ENCODE assay signal across 8 mouse cellular contexts in genomic region chr15:96285323-96286014, GRCm38 (mm10). TPM values are rescaled to one million over a fixed set of nuclear protein-coding genes. Genes with fewer than 3 reads are reported as not detected.
DNase-seq lines count a peak whose midpoint lies in the region; ATAC-seq and TF ChIP-seq lines count a peak whose summit lies in the region.

No protein-coding gene starts in this region.

- H3K27ac ChIP-seq in bone marrow, adult 2 months (ENCODE audit: control insufficient read depth, insufficient read depth, low read depth, low read length, poor library complexity): peak overlapping the region; percentile 100
- H3K27ac ChIP-seq in embryonic facial prominence, embryonic 14.5 days (replicated peaks; ENCODE audit: low read depth, low read length): peak overlapping the region; percentile 100
- peak overlapping the region; percentile 100 for H3K27ac ChIP-seq in limb, embryonic 13.5 days
- peak overlapping the region; percentile 100 for H3K27ac ChIP-seq in midbrain, embryonic 15.5 days

- no peaks in the 10 kb centered on the region for H3K27me3 ChIP-seq in embryonic facial prominence, embryonic 14.5 days (replicated peaks; ENCODE audit: control insufficient read depth, insufficient read depth, low read length)
- H3K27me3 ChIP-seq in limb, embryonic 13.5 days: no peaks in the 10 kb centered on the region
- H3K27me3 ChIP-seq in midbrain, embryonic 15.5 days (replicated peaks): no peaks in the 10 kb centered on the region

- peaks cover 14% of the 10 kb centered on the region for H3K36me3 ChIP-seq in embryonic facial prominence, embryonic 14.5 days (ENCODE audit: control insufficient read depth, insufficient read depth, low read length)
- peaks cover 11% of the 10 kb centered on the region for H3K36me3 ChIP-seq in limb, embryonic 13.5 days
- H3K36me3 ChIP-seq in midbrain, embryonic 15.5 days (replicated peaks): no peaks in the 10 kb centered on the region

- TF ChIP-seq CTCF in bone marrow, adult 2 months (IDR thresholded peaks at IDR 0.05; ENCODE audit: control insufficient read depth, insufficient read depth, low read length): no peak

- ATAC-seq in embryonic facial prominence, embryonic 14.5 days (ENCODE audit: low read depth): peak; percentile 84
- peak; percentile 82 for ATAC-seq in limb, embryonic 13.5 days (ENCODE audit: low FRiP score, low read depth)
- peak; percentile 82 for ATAC-seq in midbrain, embryonic 15.5 days (replicated peaks)

- H3K9me3 ChIP-seq in embryonic facial prominence, embryonic 14.5 days (ENCODE audit: control insufficient read depth, low read length): no peaks in the 10 kb centered on the region
- peaks cover 6% of the 10 kb centered on the region for H3K9me3 ChIP-seq in limb, embryonic 13.5 days
- no peaks in the 10 kb centered on the region for H3K9me3 ChIP-seq in midbrain, embryonic 15.5 days

- DNase-seq in A20 (ENCODE audit: low read depth, low spot score): peak; percentile 93
- peak; percentile 96 for DNase-seq in embryonic facial prominence, embryonic 14.5 days (ENCODE audit: low spot score)
- DNase-seq in heart, adult 8-10 months (ENCODE audit: low spot score): peak; percentile 89
- DNase-seq in kidney, adult 8-10 months: peak; percentile 86 to 92
- DNase-seq in spleen, adult 18-20 months: peak; percentile 78 to 79

- peak overlapping the region; percentile 99 for H3K9ac ChIP-seq in embryonic facial prominence, embryonic 14.5 days (ENCODE audit: low read depth, low read length)
- H3K9ac ChIP-seq in limb, embryonic 13.5 days: peak overlapping the region; percentile 100
- H3K9ac ChIP-seq in midbrain, embryonic 15.5 days: peak overlapping the region; percentile 79

- peak overlapping the region; percentile 87 for H3K4me2 ChIP-seq in embryonic facial prominence, embryonic 14.5 days (ENCODE audit: low read depth, low read length)
- peak overlapping the region; percentile 87 for H3K4me2 ChIP-seq in limb, embryonic 13.5 days (replicated peaks)
- peak overlapping the region; percentile 87 for H3K4me2 ChIP-seq in midbrain, embryonic 15.5 days

- H3K4me3 ChIP-seq in bone marrow, adult 2 months (replicated peaks; ENCODE audit: control insufficient read depth, low read depth, low read length): peak overlapping the region; percentile 89
- H3K4me3 ChIP-seq in embryonic facial prominence, embryonic 14.5 days (ENCODE audit: low read depth, low read length): peak overlapping the region; percentile 90
- H3K4me3 ChIP-seq in limb, embryonic 13.5 days: peak overlapping the region; percentile 88
- H3K4me3 ChIP-seq in midbrain, embryonic 15.5 days: peak overlapping the region; percentile 68

- H3K4me1 ChIP-seq in bone marrow, adult 2 months (ENCODE audit: control insufficient read depth, insufficient read depth, low read length): peaks cover 4% of the 10 kb centered on the region; the same call in 1 of the 2 replicates
- peaks cover 20% of the 10 kb centered on the region for H3K4me1 ChIP-seq in embryonic facial prominence, embryonic 14.5 days (ENCODE audit: control insufficient read depth, insufficient read depth, low read length)
- peaks cover 35% of the 10 kb centered on the region for H3K4me1 ChIP-seq in limb, embryonic 13.5 days
- peaks cover 39% of the 10 kb centered on the region for H3K4me1 ChIP-seq in midbrain, embryonic 15.5 days

- WGBS in bone marrow, adult 2 months: under 1% methylated on average over 64 of the region's 64 CpGs
- WGBS in embryonic facial prominence, embryonic 14.5 days: under 1% methylated on average over 15 of the region's 64 CpGs
- WGBS in limb, embryonic 13.5 days: under 1% methylated on average over 63 of the region's 64 CpGs
- under 1% methylated on average over 61 of the region's 64 CpGs for WGBS in midbrain, embryonic 15.5 days

- peak; percentile 69; the same call in 1 of the 2 replicates for TF ChIP-seq POLR2A in bone marrow, adult 2 months (IDR thresholded peaks at IDR 0.05; ENCODE audit: borderline replicate concordance, control insufficient read depth, low read depth, low read length)

RNA-seq across cellular contexts. Expression of gene Arid2, which starts 1.8 kb away (rescaled TPM):
- polyA plus RNA-seq in bone marrow, adult 2 months (2011; ENCODE audit: insufficient read depth, insufficient read length, low replicate concordance, missing spikeins): 22.8 and 27.4 TPM in 2 replicates
- 25.2 and 25.6 TPM in 2 replicates for polyA plus RNA-seq in embryonic facial prominence, embryonic 14.5 days (2014; fragmentation: Nextera tagmentation; extraction: Ambion mirVana)
- 10 to 100 TPM; 18.8 to 22.3 (median 21.2) TPM for total RNA-seq in heart, adult 8-10 months (2022)
- polyA plus RNA-seq in limb, embryonic 13.5 days (2015; fragmentation: Nextera tagmentation; extraction: Ambion mirVana): 29.1 and 29.3 TPM in 2 replicates
- polyA plus RNA-seq in midbrain, embryonic 15.5 days (2015; fragmentation: Nextera tagmentation; extraction: Ambion mirVana): 21.1 and 22.9 TPM in 2 replicates

Comparison
In these comparisons a context has a peak if more than half of its experiments do, and no peak if none do; other contexts are left out.
1. Peak in every context shown above with its lines: DNase-seq, ATAC-seq, H3K4me3 ChIP-seq and H3K27ac ChIP-seq.